Mouse (Mus musculus) megakaryocyte progenitor cell, adult 5-6 weeks (primary cell): Measurements from ENCODE around the gene Gsg1l. TPM values are rescaled to one million over a fixed set of nuclear protein-coding genes. Genes with fewer than 3 reads are reported as not detected.
A peak's percentile ranks its signal among the peaks of the same experiment; 100 is the strongest.

Experiments used
- ATAC-seq: replicated peaks from 2 replicates; pipeline ENCODE4 v1.8.0; 2016; ENCODE audit warnings: mild to moderate bottlenecking, moderate TSS enrichment, inconsistent platforms; ENCODE audit not compliant: poor library complexity
- total RNA-seq, 2 experiments: library from RNA; stranded (forward) in 1 of 2; stranded (reverse) in 1 of 2; fragments of 157-497, 149-512 nt in 1 of 2; fragments of 200-1000 nt in 1 of 2; gene quantifications; 2 replicates each; pipeline versions ENCODE4 v1.2.3 to v1.2.4; 2015 to 2017

The Gsg1l gene
- total RNA-seq, 2 experiments from 2014 or later, result not detected

DNA sequence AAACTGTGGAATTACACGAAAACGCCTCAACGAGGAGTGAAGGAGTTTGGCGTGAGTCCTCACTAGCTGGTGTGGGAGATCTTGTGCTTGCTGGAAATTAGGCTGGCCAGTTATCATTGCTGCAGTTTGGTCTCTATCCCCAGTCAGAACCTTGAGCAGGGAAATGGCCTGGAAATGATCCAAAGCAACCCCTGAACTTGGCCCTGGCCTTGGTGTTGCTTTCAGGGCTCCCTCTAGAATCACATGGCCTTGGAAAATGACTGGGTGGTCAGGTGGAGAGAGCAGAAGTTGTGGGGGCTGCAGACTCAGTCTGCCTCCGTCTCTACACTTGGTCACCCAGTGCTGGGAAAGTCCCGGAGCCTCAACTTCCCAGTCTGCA is 210.0 kb downstream of the Gsg1l start:
- ATAC-seq, result no peak

GRCm38 (mm10) chr7:125871404-125872201 is 210.6 kb downstream of the Gsg1l start:
- ATAC-seq, result no peak

DNA sequence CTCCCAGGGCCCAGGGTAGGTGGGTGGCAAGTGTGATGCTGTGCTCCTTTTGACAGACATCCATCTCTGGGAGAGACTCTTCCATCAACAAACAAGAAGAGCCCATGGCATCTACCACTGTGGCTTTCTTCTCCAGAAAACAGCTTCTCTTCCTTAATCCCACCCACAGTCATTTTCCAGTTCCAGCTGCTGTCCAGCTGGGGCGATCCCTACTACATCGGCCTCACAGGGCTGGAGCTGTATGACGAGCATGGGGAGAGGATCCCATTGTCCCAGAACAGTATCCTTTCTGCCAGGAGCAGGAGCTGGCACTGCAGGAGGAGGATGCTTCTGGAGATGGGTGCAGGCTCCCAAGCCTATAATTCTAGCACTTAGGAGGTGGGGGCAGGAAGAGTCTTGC is 213.6 kb downstream of the Gsg1l start:
- no peak for ATAC-seq

DNA sequence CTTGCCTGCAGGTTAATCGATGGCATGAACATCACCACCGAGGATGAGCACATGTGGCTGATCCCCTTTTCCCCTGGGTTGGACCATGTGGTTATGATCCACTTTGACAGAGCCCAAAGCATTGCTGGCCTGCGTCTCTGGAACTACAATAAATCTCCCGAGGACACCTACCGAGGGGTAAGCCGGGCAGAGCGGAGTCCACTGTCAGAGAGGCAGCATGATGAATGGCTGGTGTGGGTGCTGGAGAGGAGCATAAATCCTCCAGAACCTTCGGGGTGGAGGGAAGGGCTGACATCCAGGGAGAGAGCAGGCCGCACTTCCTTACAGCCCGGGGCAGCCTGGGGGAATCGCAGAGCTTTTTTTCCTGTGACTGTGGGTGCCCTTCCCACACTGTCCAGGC is 217.0 kb downstream of the Gsg1l start:
- no peak for ATAC-seq

DNA sequence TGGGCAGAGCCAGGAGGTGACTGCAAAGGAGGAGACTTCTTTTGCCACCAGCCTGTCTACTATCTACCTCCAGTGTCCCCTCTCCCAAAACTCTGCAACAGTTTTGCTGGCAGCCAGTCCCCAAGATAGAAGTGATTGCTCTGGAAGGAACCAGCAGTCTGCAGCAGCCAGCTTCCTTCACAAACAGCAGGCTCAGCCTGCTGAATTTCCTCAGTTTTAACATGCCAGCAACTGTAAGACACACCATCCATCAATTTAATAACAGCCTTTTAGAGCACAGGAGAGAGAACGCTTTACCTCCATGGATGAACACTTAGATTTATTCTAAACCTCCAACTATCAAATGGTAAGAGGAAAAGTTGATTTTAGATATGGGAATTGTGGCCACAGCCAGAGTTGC is 218.2 kb downstream of the Gsg1l start:
- no peak for ATAC-seq

DNA sequence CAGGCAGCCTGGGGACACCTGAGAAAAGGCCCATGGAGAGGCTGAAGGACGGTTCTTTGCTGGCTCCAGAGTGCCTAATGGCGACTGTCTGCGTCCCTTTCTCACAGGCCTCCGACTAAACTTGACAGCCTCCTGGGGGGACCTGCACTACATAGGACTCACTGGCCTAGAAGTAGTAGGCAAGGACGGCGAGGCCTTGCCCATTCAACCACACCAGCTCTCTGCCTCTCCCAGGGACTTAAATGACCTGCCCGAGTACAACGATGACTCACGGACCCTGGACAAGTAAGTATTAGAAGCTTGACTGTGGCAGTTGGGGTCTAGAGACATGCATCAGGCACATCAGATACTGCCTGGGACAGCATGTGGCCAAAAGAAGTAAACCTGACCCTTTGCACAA is 221.8 kb downstream of the Gsg1l start:
- ATAC-seq, result no peak

DNA sequence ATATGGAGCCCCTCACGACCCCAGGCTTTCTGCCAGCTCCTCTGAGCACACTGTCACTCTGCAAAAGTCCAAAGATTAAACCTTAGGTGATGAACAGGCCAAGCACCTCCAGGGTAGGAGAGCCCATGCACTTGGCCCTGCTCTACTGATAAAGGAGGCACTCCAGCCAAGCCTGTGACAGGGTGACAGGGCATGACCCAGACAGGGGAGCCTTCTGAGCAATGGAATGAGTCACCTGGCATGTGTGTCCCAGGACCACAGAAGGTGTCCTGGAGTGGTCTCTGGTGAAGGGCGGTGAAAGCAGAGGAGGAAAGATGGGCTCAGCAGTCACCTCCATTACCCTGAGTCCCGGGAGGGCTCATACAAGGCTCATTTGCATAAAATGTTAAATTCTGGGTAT is 222.6 kb downstream of the Gsg1l start:
- no peak for ATAC-seq

- no peak for ATAC-seq
Measured at GRCm38 (mm10) chr7:125847528-125847866, 234.7 kb downstream of the Gsg1l start.

- no peak for ATAC-seq
Measured at GRCm38 (mm10) chr7:125846866-125847527, 235.2 kb downstream of the Gsg1l start.

DNA sequence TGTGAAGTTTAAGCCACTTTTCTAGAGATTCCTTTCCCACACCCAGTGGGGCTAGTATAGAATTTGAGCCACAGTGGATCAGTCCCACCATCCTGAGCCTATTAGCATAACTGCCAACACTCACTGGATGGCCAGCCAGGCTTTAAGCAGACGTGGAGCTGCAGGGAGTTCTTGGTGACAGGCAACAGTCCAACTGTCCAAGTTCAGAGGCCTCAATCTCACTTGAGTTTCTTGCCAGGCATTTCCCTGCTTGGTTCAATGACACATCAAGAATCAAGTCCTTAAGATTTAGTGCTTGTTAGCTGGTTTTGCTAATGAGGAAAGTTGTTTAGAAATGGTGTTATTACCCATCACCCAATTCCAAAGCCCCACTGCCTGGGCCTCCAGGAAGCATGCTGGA is 236.6 kb downstream of the Gsg1l start:
- ATAC-seq, result no peak

- ATAC-seq, result no peak
Measured at GRCm38 (mm10) chr7:125838078-125838742, 244.0 kb downstream of the Gsg1l start.

DNA sequence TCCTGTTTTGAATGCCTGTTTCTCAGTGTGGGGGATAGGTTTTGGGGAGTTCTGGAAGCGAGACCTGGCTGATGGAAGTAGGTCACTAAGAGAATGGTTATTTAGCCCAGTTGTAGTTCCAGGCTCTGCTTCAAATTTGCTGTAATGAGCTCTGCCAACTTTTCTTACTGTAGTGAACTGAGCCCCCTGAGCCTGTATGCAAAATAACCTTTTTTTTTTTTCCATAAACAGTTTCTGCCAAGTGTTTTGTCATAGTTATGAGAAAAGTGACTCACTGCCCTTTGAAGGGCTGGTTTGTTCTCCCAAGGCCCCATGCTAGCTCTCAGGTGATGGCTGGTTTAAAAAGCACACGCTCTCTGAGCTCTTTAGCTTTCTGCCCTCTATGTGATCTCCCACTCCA is 248.7 kb downstream of the Gsg1l start:
- ATAC-seq, result no peak

DNA sequence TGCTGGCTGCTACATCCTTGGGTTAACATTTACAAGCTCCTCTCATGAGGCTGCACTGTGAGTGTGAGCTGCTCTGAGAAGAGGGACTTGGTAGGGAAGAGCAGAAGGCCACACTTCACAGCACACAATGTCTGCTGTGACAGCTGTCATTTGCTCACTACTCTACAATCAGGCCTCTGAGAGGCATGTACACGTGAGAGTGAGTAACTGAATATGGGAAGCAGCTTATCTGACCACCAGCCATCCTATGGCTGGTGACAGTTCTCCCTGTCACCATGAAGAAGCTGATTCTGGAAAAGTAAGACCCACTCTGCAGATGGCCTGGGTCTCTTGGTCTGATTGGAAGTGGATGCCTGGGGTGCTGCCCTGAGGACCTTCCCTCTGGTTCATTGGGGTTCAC is 249.4 kb downstream of the Gsg1l start:
- no peak for ATAC-seq

- ATAC-seq, result peak; percentile 81
Measured at GRCm38 (mm10) chr7:125829121-125829666, 253.0 kb downstream of the Gsg1l start.

GRCm38 (mm10) chr7:125828561-125828960 is 253.7 kb downstream of the Gsg1l start:
- no peak for ATAC-seq

Other genes with a start within 250 kb of the Gsg1l start
- gene Xpo6, start 118.1 kb upstream of the Gsg1l start, total RNA-seq (2015), result 124 and 125 TPM in 2 replicates
- gene Xpo6, start 118.1 kb upstream of the Gsg1l start, total RNA-seq (2017), result 38.4 and 51.4 TPM in 2 replicates
- gene Sbk1, start 190.2 kb upstream of the Gsg1l start, total RNA-seq (2015), result 0.95 and 1.7 TPM in 2 replicates
- 1.5 and 2.0 TPM in 2 replicates for gene Sbk1, start 190.2 kb upstream of the Gsg1l start, total RNA-seq (2017)